Mouse (Mus musculus) embryonic facial prominence, embryonic 10.5 days (tissue): ENCODE measurements around the gene Optc. TPM values are rescaled to one million over a fixed set of nuclear protein-coding genes. Genes with fewer than 3 reads are reported as not detected.

Experiments
- DNase-seq: peaks from one replicate; pipeline ENCODE4 v3.0.0-alpha.2; 2017; ENCODE audit warnings: low spot score
- H3K27ac ChIP-seq: fragments of 300-500 bp; sonication (generic); replicated peaks from 2 replicates; pipeline ENCODE4 v1.5.1; 2016; ENCODE audit warnings: mild to moderate bottlenecking
- H3K27me3 ChIP-seq: fragments of 300-500 bp; sonication (generic); replicated peaks from 2 replicates; pipeline ENCODE4 v1.6.1; 2016; ENCODE audit warnings: low read depth, mild to moderate bottlenecking; ENCODE audit not compliant: poor library complexity, severe bottlenecking
- H3K36me3 ChIP-seq: fragments of 300-500 bp; sonication (generic); replicated peaks from 2 replicates; pipeline ENCODE4 v1.6.1; 2016; ENCODE audit warnings: mild to moderate bottlenecking, moderate library complexity
- H3K4me1 ChIP-seq: fragments of 300-500 bp; sonication (generic); 2 replicates; pipeline ENCODE4 v1.6.1; 2016
- H3K4me3 ChIP-seq: fragments of 300-500 bp; sonication (generic); 2 replicates; pipeline ENCODE4 v1.5.1; 2016; ENCODE audit warnings: mild to moderate bottlenecking, moderate library complexity
- H3K9me3 ChIP-seq: fragments of 300-500 bp; sonication (generic); 2 replicates; pipeline ENCODE4 v1.6.1; 2016; ENCODE audit warnings: mild to moderate bottlenecking
- WGBS: fragments of 180-500 bp; shearing (Covaris S2); methylation state at CpG from one replicate; pipeline ENCODE4 v1.1.7; 2016; 5-methylcytosine and 5-hydroxymethylcytosine counted together
- polyA plus RNA-seq: library from polyadenylated mRNA; unstranded; fragments of >200 nt; fragmentation: Nextera tagmentation; extraction: Ambion mirVana; gene quantifications from 2 replicates; pipeline ENCODE4 v1.2.1, GENCODE M21; 2016

Gene Optc
- polyA plus RNA-seq, 1 experiment from 2014 or later = 0.79 TPM

- no peak overlapping the region for H3K4me3 ChIP-seq
- no peaks in the 10 kb centered on the region for H3K27me3 ChIP-seq
Measured at GRCm38 (mm10) chr1:133873086-133873813, 34.5 kb downstream of the Optc start.

GRCm38 (mm10) chr1:133871241-133871640 is 36.6 kb downstream of the Optc start:
- Histone ChIP-seq H3K27me3 (no peaks in the 10 kb centered on the region), H3K9me3 (no peaks in the 10 kb centered on the region), H3K36me3 (no peaks in the 10 kb centered on the region), H3K27ac (no peak overlapping the region), H3K4me1 (peaks cover 2% of the 10 kb centered on the region; the same call in 1 of the 2 replicates), H3K4me3 (no peak overlapping the region)
- no peak for DNase-seq
- WGBS = 93% methylated on average over 10 of the region's 10 CpGs

More at GRCm38 (mm10) chr1:133873086-133873813, 34.5 kb downstream of the Optc start:
- no peak for DNase-seq
- Histone ChIP-seq H3K27ac (no peak overlapping the region), H3K36me3 (no peaks in the 10 kb centered on the region), H3K9me3 (no peaks in the 10 kb centered on the region), H3K4me1 (peaks cover 17% of the 10 kb centered on the region)
- WGBS = 87% methylated on average over 6 of the region's 6 CpGs

GRCm38 (mm10) chr1:133869221-133869620 is 38.6 kb downstream of the Optc start:
- H3K4me1 ChIP-seq = peaks cover 3% of the 10 kb centered on the region
- no peaks in the 10 kb centered on the region for H3K9me3 ChIP-seq
- H3K36me3 ChIP-seq = no peaks in the 10 kb centered on the region
- WGBS = 57% methylated on average over 2 of the region's 2 CpGs
- no peaks in the 10 kb centered on the region for H3K27me3 ChIP-seq
- DNase-seq = no peak
- no peak overlapping the region for H3K4me3 ChIP-seq
- no peak overlapping the region for H3K27ac ChIP-seq

GRCm38 (mm10) chr1:133863257-133863997 is 44.4 kb downstream of the Optc start:
- Histone ChIP-seq H3K4me1 (peaks cover 33% of the 10 kb centered on the region), H3K27ac (peak overlapping the region; percentile 77), H3K27me3 (0 out of 2 replicates have a peak, but pooled peaks cover 2% of the 10 kb centered on the region), H3K36me3 (no peaks in the 10 kb centered on the region), H3K4me3 (no peak overlapping the region), H3K9me3 (no peaks in the 10 kb centered on the region)
- peak; percentile 56 for DNase-seq
- 26% methylated on average over 10 of the region's 10 CpGs for WGBS

- Histone ChIP-seq H3K27me3 (peaks cover 26% of the 10 kb centered on the region), H3K36me3 (no peaks in the 10 kb centered on the region), H3K9me3 (no peaks in the 10 kb centered on the region), H3K4me1 (peaks cover 44% of the 10 kb centered on the region), H3K27ac (no peak overlapping the region), H3K4me3 (no peak overlapping the region)
- WGBS = 78% methylated on average over 5 of the region's 5 CpGs
- DNase-seq = no peak
Measured at GRCm38 (mm10) chr1:133861028-133861427, 46.8 kb downstream of the Optc start.

GRCm38 (mm10) chr1:133859821-133860711 is 47.7 kb downstream of the Optc start:
- WGBS = 68% methylated on average over 20 of the region's 20 CpGs
- Histone ChIP-seq H3K36me3 (no peaks in the 10 kb centered on the region), H3K27ac (peak overlapping the region; percentile 65), H3K4me3 (no peak overlapping the region), H3K9me3 (no peaks in the 10 kb centered on the region), H3K27me3 (peaks cover 35% of the 10 kb centered on the region), H3K4me1 (peaks cover 53% of the 10 kb centered on the region)
- DNase-seq = no peak

GRCm38 (mm10) chr1:133859257-133859656 is 48.5 kb downstream of the Optc start:
- H3K27me3 ChIP-seq = peaks cover 39% of the 10 kb centered on the region
- peaks cover 61% of the 10 kb centered on the region for H3K4me1 ChIP-seq
- DNase-seq = no peak
- H3K36me3 ChIP-seq = no peaks in the 10 kb centered on the region
- 71% methylated on average over 6 of the region's 6 CpGs for WGBS
- H3K27ac ChIP-seq = no peak overlapping the region
- no peak overlapping the region for H3K4me3 ChIP-seq
- H3K9me3 ChIP-seq = no peaks in the 10 kb centered on the region

GRCm38 (mm10) chr1:133857781-133858180 is 50.0 kb downstream of the Optc start:
- Histone ChIP-seq H3K9me3 (no peaks in the 10 kb centered on the region), H3K4me1 (peaks cover 49% of the 10 kb centered on the region), H3K27ac (no peak overlapping the region), H3K36me3 (no peaks in the 10 kb centered on the region), H3K4me3 (no peak overlapping the region), H3K27me3 (peaks cover 54% of the 10 kb centered on the region)
- WGBS = 86% methylated on average over 5 of the region's 5 CpGs
- no peak for DNase-seq

GRCm38 (mm10) chr1:133857171-133857570 is 50.6 kb downstream of the Optc start:
- no peak for DNase-seq
- Histone ChIP-seq H3K27me3 (peaks cover 59% of the 10 kb centered on the region), H3K27ac (no peak overlapping the region), H3K36me3 (no peaks in the 10 kb centered on the region), H3K4me3 (no peak overlapping the region), H3K4me1 (peaks cover 48% of the 10 kb centered on the region), H3K9me3 (no peaks in the 10 kb centered on the region)
- WGBS = 89% methylated on average over 5 of the region's 5 CpGs

GRCm38 (mm10) chr1:133856655-133857054 is 51.1 kb downstream of the Optc start:
- Histone ChIP-seq H3K4me1 (peaks cover 48% of the 10 kb centered on the region), H3K27ac (no peak overlapping the region), H3K4me3 (no peak overlapping the region), H3K27me3 (peaks cover 61% of the 10 kb centered on the region), H3K9me3 (no peaks in the 10 kb centered on the region), H3K36me3 (no peaks in the 10 kb centered on the region)
- WGBS = 52% methylated on average over 3 of the region's 3 CpGs
- DNase-seq = no peak

GRCm38 (mm10) chr1:133856133-133856541 is 51.7 kb downstream of the Optc start:
- peaks cover 61% of the 10 kb centered on the region for H3K27me3 ChIP-seq

More at GRCm38 (mm10) chr1:133856133-133856541, 51.7 kb downstream of the Optc start:
- DNase-seq = no peak
- Histone ChIP-seq H3K4me1 (peaks cover 48% of the 10 kb centered on the region), H3K4me3 (no peak overlapping the region), H3K27ac (0 out of 2 replicates have a peak overlapping the region, but pooled peaks have one; percentile 30), H3K9me3 (no peaks in the 10 kb centered on the region), H3K36me3 (no peaks in the 10 kb centered on the region)
- WGBS = 13% methylated on average over 11 of the region's 11 CpGs
